Mouse (Mus musculus) heart, postnatal 10 days (tissue): ENCODE measurements at regions not wholly inside any gene's neighbourhood (a gene's known extent, or its start where the extent isn't known, plus 50 kb on each side); places are given as distances from the start of the nearest gene placed in this dataset.

Experiments used
- DNase-seq, 2 experiments: peaks; one replicate each; pipeline ENCODE4 v3.0.0; 2021
- intact Hi-C: fragments of 180-260 bp; cut with DNase I; formaldehyde crosslinking; loops from one replicate; pipeline ENCODE4 v1.15.1; 2025

DNA sequence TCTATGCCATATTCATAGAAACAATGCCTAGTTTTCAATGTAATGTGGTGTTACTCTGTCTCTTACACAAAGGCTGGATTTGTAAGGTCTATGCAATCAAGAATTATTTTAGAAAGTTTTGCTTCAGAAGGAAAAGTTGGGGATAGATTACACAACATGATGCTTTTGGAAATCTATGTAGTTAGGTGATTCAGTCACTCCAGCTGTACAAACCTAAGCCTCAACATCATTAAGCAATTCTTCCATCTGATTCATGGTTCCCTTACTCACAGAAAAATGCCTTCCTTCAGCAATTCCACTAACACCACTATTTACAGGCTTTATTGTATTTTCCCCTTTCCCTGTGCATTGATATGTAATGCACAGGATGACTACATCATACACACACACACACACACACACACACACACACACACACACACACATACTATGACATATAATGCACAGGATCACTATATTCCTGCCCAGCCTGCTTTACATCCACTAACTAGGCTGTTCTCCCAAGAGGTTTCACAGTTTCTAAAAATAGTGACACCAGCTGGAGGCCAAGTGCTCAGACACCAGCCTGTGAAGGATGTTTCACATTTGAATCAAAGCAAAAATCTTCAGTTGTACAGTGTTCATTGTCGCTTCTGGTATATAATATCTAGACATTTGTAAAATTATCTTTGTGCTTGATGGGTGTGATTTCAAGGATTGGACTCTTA is 305.9 kb downstream of the Klf6 start:
- intact Hi-C loops, result no loop called here
- DNase-seq, result peak; percentile 10 to 12

DNA sequence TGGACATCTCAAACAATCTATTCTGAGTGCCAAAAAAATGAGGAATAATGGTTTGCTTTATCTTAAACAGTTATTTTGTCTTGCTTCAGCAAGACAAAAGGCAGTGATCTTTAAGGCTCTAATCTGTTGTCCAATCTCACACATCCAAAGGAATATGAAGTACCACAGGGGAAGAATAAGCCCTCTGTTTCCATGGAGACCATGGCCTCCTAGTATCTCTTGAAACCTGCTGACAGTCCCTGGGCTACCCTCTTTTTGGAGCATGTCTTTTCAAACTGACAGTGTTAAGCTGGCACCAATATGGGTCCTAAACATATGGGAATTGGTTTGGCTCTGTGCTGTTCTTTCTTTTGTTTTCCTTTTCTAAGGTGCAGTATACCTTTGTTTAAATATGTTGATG is 311.8 kb downstream of the Klf6 start:
- no peak for DNase-seq
- intact Hi-C loops, result no loop called here

DNA sequence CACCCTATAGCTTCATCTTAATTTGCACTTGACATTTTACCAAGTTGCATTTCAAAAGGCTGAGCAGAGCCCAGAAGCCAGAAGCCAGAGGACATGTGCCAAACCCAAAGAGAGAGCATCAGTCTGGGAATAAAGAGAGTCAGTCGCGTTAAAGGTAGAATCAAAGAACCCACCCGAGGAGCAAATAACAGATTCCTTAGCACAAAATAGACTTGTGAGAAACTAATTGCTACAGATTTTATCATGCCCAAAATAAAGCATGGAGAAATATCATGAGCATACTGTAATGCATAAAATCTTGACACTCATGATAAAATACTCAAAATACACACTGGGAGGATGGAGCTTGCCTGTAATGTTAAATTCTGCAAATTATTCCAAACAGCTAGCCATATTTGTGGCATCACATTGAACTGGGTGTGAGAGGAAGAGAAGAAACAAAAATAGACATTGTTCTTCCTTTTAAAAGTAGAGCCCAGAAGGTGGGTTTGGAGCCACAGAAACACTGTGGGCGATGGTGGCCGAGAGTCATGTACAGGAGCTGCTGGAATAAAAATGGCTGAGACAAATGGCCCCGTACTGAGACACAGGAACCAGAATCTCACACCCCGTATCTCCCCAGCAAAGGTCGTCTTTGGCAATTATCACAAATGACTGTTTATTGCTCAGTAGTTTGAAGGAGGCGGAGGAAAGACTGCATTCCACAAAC is 317.2 kb downstream of the Klf6 start:
- DNase-seq, result no peak
- intact Hi-C loops, result no loop called here

DNA sequence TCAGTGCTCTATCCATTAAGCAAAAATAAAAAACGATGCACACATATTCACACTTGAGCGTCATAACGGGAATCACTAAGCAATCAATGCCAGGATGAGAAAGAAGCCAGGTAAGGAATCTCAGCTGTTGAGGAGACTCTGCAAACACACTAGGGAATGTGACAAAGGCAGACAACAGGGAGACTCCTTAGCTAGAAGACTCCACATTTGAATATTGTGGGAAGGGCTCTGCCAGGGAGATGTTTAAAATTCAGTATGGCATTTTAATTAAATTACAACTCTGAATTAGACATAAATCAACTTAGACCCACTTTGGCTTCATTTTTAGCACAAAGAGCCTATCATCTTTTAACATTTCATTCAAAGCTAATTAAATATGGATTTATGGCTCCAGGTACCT is 327.9 kb downstream of the Klf6 start:
- intact Hi-C loops, result no loop called here
- DNase-seq, result no peak

DNA sequence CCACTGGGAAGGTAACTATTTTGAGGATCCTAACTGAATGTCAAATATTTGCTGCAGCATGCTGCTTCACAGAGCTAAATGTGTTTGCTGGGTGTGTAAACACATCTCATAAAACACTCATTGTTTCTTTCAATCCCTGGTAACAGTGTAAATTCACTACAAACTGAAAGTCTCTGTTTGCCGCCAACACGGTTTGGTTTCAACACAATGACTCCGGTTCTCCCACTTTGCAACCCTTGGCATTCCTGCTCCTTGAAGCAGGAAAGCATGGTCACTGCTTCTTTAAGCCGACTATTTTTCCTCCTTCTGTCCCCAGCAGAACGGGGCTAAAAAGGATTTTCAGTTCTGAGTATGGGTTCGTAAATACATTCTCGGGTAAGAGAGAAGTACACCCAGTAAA is 328.3 kb downstream of the Klf6 start:
- no peak for DNase-seq
- intact Hi-C loops, result no loop called here

DNA sequence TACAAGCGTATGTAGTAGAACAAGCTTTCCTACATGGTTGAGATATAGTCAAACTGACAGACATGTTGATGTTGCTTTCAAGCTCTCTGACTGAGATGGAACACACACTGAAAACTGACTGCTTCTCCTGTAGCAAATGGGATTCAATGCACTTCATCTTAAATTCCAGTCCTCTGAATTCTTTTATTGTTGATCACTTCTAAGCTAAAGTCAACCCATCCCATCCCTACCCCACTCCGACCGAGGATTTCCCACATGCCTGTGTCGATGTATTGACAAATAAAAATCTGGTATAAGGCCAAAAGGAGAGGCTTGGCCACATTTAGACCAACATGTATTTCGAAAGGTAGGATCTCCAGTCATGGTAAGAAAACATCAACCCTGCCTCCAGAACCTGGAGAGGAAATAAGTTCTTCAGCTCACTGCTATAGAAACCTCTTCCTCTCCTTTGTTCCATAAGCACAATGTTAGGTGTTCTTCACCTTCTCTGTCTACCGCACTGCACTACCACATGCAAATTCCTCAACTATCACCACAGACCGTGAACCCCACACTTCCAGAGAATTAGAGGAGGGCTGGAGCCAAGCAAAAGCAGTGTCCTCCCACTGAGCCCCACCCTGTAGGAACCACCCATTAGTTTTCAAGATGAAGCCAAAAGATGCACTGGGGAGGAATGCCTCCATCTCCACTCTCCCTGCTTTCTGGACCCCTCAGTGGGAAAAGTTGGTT is 330.1 kb downstream of the Klf6 start:
- intact Hi-C loops, result no loop called here
- no peak for DNase-seq

DNA sequence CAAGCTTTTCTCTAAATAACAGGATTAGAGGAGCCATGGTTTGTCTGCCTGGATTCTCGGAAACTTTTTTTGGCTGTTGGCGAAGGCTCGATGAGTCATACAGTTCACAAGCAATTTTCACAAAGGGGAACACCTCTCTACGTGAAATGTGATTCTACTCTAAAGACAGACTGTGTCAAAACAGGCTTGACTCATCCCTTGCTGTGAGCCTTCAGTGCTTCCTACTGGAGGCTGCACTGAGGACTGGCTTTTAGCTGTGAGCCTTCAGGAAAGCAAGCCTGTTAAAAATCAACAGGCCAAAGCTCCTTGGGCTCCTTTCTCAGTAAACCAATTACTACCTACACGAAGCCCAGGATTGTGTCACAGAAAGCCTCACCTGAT is 330.6 kb downstream of the Klf6 start:
- DNase-seq, result peak; percentile 27 to 29

DNA sequence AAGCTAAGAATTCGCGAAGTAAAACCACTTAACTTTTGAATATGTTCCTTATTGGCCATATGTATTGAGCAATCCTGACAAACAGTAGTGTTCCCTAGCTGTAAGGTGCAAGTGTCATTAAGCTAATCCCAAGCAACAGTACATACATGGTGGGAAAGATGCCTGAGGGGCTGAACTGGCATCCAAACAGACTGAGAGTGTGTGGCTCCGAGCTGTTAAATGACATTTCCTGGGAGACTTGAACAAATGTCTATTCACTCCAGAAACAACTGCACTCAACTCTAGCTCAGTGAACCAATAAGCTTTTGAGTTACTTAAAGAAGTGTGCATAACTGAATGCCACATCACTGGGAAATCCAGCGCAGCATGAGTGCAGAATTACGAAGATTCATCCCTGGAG is 335.4 kb downstream of the Klf6 start:
- intact Hi-C loops, result no loop called here
- DNase-seq, result no peak

More for the DNA sequence above, 330.6 kb downstream of the Klf6 start:
- intact Hi-C loops, result loop anchor here (2.0 kb wide), 1 partner anchor 331 kb away; the partner anchor contains the start of gene Klf6

DNA sequence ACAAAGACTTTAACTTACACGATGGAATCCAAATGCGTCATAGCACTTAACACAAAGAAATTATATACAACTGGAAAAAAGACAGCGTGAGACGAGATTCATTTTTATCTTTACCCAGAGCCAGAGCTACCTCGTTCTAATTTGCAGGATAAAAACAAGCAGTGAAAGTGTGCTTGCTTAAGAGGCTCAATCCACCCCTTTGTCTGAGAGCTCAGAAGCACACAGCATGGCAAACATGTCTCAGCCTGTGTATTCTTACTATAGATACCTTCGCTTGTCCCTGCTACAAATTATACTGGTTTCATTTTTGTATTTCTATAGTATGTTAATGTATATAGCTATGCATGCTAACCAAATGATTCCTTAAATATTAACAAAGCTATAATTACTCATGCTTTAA is 337.8 kb downstream of the Klf6 start:
- no peak for DNase-seq
- intact Hi-C loops, result no loop called here

DNA sequence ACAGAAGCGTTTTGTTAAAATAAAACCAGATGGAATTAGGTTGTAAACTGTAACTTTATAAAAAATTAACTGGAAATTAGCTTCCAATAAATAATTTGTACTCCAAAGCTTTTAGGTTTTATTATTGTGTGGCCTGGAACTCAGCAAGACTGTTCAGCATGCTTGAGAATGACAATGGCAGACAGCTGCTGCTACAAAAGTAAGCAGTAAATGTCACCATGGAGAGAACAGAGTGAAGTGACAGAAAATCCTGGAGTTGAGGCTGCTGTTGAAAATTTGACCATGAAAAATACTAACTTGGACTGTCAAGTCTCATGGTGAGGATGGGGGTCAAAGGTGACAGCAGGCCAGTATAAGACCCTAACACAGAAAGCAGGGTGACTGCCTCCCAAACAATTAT is 340.2 kb downstream of the Klf6 start:
- DNase-seq, result no peak
- intact Hi-C loops, result no loop called here

DNA sequence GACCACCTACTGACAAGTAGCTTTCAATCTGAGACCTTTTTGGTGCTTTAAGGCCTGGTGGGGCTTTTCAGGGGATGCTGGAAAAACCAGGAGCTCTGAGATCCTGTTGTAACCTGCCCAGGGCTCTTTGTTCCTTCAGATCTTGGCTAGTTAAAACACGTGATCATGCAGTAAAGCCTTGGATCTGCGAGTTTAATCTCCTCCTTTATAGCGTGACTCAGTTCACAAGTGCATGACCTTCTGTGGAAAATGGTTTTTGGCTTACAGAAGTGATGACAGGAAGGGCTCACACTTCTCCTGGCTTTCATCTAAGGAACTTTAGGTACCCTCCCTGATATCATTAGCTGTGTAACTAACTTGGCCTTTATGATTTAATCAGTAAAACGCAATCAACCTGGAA is 343.1 kb upstream of the Pitrm1 start:
- DNase-seq, result no peak
- intact Hi-C loops, result no loop called here

DNA sequence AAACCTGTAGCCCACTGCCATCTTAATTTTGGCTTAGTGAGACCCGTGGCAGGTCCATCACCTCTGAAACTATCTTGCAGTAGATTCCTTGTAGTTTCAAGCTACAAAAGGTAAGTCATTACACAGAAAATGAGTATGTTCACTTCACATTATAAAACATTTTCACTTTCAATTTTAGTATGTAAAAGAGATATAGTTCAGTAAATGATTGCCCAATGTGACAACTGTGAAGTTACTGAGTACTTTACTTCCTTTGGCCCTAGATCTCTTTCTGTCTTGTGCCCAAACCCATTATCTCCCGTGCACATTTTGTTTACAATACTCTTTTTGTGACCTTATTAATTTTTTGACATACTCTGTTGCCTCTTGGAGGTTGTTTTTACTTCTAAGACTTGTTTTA is 335.4 kb upstream of the Pitrm1 start:
- intact Hi-C loops, result no loop called here
- no peak for DNase-seq

DNA sequence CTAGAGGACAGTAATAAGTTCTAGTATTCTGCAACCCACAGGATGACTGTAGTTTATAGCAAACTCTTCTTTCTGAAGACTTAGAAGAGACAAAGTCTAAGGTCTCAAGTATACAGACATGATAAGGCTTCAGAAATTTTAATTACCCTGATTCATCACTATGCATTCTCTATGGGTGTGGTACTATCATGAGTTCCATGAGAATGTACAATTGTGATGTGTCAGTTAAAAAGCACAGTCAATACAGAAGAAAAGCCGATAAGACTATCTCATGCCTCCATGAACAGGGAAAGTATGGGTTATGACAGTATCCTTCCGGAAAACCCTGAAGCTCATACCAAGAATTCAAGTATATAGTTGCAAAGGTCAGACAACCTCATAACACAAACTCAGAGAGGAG is 333.8 kb upstream of the Pitrm1 start:
- DNase-seq, result no peak
- intact Hi-C loops, result no loop called here

DNA sequence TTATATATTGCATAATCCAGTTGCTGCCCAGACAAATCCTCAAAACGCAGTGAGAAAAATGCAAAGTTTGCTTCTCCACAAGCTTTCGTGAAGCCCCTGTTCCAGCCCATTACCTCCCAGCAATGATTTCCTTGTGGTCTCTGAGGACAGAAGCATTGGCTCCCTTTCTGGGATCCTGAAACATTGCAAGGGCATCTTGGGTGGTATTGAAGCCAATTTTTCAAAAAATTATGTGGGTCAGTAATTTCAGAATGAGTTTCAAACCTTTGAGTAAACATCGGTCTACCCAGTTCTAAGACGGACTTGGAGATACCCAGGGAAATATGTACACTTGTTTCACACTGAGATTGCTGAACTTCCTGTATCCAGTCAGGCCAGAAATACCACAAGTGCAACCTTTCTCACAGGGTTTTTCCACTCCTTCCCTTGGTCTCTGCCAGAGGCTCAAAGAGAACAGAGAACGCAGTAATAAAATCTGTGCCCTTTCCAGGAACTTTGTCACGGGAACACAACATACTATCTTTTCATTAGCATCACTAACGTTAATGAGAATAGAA is 321.8 kb upstream of the Pitrm1 start:
- DNase-seq, result no peak
- intact Hi-C loops, result no loop called here

DNA sequence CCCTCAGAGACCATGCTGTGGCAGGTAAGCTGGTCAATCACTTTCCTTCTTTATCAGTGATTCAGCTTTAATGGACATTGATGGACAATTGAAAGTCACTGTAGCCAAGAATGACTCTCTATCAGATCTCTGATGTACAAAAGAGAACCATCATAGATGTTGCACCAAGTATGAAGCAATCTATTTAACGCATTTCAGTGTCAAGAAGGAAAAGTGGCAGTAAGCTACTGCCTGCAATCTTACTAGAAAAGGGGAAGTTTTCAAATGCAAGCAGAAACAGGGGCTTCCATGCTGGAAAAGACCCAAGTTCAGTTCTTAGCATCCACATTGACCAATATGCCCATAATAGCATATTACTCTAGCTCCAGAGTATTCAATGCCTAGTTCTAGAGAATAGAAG is 319.7 kb upstream of the Pitrm1 start:
- intact Hi-C loops, result no loop called here
- DNase-seq, result no peak

DNA sequence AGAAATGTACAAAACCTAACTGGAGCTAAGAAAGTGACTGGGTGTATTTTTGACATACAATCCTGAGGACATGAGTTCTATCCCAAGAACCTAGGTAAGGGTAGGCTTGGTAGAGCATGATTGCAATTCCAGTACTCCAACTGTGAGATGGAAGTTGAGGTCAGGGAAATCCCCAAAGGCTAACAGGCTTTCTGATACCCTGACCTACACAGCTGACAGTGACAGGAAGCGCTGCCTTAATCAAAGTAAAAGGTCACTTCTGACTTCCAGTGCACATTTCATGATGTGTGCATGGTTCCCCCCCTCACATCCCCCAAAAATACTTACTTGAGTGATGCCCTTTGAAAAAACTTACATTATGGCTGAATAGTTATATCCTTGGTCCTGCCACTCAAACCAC is 312.6 kb upstream of the Pitrm1 start:
- DNase-seq, result no peak
- intact Hi-C loops, result no loop called here

DNA sequence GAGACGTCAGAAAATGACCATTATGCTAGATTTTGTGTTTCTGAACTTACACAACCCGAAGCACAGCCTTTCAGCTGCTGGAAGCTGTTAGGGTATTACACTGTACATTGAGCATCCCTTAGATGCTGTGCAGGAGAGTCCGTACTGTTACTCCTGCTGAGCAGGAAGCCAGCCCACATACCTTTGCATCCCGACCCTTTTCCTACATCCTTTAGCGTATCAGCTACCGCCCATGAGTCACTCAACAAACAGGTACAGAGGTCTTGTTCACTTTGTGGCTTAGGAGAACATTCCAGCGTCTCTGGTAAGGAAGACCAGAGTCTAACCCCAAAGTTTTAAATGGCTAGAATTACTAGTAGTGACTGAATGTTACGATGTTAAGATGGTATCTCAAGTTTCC is 311.4 kb upstream of the Pitrm1 start:
- intact Hi-C loops, result no loop called here
- DNase-seq, result no peak

DNA sequence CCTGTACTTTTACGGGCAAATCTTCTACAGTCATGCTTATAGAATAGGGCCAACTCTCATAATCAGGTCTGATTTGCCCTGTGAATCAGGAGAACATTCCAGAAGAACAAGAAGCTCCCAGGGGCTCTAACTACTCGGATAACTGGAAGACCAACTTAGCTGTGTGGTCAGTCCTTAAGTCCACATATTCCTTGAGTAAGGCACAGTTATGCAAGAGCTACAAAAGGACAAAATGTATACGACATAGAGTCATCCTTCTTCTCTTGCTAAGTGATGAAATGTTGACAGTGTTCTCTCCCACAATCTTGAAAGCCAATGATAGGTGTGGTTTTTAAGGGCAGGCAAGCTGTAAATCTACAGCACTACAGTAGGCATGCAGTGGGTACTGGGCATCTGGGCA is 310.7 kb upstream of the Pitrm1 start:
- DNase-seq, result no peak
- intact Hi-C loops, result no loop called here

DNA sequence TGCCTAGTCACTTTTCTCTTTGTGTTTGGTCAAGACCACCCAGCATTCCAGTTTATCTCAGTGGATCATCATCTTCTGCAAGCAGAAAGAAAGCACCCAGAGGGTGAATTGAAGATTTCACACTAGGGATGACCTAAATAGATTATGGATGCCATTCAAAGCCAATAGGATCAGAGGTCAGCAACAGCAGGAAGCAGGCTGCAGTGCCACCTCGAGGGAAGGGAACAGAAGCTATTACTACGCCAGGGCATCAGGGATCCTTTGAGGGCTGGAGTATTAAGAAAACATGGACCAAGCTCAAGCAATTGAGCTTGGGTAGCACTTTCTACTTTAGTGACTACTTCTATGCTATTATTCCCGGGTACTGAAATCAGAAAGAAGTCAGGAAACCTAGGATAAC is 307.1 kb upstream of the Pitrm1 start:
- no peak for DNase-seq
- intact Hi-C loops, result no loop called here

DNA sequence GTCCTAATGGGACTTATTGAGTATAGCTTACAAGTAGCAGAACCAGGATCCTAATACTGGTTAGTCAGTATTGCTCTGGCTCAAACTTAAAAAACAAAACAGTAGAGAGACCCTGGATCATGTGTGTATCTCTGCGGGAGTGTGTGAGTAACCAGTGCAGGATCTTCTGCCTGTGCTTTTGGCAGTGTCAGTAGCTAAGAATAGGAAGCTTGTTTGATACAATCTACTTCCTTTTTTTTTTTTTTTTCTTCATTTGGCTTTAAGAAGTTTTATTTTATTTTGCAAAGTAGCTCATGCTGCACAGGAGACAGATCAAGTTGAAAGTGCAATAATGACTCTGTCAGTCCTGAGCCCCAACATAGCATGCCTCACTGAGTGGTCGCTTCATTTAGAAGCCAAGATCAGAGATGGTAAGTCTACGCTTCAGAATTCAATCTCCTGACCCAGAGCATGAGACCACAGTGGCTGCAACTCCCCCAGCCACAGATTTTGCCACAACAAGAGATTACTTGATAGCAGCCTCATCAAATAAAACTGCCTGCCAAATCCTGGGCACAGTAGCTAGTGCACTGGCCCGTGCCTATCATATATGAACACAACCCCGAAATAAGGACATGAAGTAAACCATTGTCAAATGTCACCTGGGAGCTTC is 306.4 kb upstream of the Pitrm1 start:
- no peak for DNase-seq
- intact Hi-C loops, result no loop called here

DNA sequence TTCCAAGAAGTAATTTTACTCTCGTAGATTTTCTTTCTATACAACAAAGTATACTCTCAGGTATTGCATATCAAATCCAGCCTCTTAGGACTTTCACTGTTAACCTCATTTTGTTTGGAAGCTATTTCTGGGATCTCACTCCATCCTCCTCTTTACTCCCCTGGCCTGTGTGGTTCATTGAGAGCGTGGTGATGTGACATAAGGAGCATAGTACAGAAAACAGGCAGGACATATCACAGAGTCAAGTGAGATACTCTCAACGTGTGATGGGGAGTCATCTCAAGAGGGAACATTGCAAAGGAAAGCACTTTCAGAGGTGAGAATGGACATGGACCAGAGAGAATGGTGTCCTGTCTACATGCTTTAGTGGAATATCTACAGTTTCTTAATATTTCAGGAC is 297.8 kb upstream of the Pitrm1 start:
- intact Hi-C loops, result loop anchor here (5.0 to 10.0 kb wide), 3 partner anchors 378 to 1475 kb away; no protein-coding TSS in a partner anchor

More for the DNA sequence above, 297.8 kb upstream of the Pitrm1 start:
- no peak for DNase-seq
